Mouse (Mus musculus): ENCODE data around the gene Tmem120b.
A peak's percentile ranks its signal among the peaks of the same experiment; 100 is the strongest.

Gene Tmem120b

DNA sequence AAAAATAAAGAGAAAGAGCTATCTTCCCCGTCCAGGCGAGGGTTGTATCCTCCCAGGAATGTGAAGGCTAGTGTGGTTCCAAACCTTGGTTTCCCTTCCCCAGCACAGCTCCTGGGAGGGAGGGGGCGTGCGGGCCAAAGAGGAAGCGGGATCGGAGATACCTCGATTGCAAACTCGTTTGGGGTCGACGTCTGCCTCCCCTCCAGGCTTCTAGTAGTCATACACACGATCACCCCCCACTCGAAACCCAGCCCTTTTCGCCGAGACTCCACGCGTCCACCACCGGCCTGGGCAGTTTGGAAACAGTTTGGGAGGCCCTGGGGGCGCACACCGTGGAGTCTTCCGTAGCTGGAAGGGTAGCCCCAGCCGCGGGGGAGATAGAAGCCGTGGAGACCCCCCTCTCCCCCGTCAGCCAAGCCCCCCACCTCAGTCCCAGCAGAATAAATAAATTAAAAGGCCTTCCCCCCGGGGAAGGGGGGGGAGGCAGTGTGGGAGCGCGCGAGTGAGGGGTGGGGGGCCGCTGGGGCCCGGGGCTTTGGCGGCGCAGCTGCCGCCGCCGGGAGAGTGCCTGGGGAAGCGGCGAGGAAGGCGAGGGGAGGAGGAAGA lies 73.4 kb downstream of the Tmem120b start:
- DNase-seq = peak; percentile 72 to 77

DNA sequence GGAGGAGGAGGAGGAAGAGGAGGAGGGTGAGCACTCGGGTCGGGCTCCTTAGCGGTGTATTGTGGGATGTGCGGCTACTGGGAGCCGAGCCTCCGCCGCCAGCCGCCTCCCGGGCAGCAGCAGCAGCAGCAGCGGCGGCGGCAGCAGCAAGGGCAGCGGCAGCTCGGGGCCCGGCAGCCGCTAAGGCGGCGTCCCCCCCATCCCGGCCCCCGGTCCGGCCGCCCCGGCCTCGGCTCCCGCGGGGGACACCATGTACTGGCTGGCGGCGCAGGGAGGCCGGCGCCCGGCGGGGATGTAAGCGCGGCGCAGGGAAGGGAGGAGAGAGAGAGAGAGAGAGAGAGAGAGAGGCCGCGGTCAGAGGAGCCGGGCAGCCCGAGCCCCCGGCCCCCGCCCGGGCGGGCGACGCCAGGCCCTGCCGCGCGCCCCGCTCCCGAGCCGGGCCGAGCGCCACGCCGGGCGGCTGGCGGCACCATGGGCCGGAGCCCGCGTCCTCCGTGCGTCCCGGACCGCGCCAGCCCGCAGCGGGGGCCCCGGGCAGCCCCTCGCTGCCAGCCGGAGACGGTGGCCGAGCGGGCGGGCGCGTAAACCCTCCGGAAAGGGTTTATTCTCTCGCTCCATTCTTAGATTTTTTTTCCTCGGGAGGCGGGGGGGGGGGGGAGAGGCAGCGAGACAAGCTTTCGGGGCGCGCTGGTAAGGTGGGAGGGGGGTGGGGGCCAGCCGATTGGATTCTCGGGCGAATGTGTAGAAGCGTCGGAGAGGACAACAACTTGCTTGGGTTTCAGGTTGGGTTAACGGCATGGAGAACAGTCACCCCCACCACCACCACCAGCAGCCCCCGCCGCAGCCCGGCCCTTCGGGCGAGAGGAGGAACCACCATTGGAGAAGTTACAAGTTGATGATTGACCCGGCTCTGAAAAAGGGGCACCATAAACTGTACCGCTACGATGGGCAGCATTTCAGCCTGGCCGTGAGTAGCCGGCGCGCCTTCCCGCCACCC lies 74.2 kb downstream of the Tmem120b start, which contains the start of gene Setd1b:
Gene Setd1b, plus strand, starts transcription at position 33 of the 997 bp plus-strand sequence.
- peak; percentile 72 to 83 for DNase-seq

DNA sequence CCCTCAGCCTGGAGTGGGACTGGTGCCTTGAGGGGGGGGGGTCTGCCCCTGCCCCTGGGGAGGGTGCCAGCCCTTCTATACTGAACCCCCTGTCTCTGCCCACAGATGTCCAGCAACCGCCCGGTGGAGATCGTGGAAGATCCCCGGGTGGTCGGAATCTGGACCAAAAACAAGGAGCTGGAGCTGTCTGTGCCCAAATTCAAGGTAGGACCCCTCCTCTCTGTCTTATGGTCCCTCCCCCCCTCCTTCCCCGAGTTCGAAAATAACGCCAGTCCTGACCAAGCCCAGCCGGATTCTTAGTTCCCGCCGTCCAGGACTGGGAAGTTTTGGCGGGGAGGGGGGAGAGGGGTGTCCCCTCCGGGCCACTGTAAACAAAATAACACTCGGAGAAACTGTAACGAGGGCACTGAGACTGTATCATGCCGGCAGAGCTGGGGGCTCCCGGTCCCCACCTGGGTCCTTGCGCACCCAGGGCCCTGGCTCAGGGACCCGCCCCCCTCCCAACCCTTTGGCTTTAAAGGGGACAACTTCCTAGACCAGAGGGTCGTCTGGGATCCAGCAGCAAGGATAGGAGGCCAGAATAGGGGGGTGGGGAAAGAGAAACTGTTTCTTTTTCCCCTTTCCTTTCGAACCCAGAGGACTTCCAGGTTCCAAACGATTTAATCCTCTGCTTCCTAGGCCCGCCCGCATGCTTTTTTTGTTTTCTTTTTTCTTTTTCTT lies 75.2 kb downstream of the Tmem120b start:
- peak in 1 of 2 experiments; percentile 50 for DNase-seq

DNA sequence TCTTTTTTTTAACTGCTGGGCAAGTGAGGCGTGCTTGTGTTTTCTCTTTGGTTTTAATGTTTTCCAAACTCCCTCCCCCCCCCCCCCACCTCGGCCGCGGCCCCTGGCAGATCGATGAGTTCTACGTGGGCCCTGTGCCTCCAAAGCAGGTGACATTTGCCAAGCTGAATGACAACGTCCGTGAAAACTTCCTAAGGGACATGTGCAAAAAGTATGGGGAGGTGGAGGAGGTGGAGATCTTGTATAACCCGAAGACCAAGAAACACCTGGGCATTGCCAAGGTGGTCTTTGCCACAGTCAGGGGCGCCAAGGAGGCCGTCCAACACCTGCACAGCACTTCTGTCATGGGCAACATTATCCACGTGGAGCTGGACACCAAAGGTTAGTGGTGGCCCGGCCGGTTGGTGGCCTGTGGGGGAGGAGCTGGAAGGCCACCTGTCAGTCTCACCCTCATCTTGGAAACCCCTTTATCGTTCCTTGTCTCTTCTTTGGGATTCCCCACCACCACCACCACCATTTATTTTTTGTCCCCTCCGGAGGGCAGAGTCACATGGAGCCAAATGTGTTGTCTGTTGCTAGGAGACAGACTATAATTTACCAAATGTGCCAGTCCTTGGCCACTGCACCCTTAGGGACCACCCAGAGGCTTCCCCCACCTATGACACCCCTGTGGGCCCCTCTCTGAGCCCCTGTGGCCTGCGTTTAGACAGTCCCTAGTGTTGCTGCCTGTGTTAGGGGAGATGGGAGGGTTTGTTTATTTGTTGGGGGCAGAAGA lies 75.9 kb downstream of the Tmem120b start:
- DNase-seq = peak in 1 of 2 experiments; percentile 32

DNA sequence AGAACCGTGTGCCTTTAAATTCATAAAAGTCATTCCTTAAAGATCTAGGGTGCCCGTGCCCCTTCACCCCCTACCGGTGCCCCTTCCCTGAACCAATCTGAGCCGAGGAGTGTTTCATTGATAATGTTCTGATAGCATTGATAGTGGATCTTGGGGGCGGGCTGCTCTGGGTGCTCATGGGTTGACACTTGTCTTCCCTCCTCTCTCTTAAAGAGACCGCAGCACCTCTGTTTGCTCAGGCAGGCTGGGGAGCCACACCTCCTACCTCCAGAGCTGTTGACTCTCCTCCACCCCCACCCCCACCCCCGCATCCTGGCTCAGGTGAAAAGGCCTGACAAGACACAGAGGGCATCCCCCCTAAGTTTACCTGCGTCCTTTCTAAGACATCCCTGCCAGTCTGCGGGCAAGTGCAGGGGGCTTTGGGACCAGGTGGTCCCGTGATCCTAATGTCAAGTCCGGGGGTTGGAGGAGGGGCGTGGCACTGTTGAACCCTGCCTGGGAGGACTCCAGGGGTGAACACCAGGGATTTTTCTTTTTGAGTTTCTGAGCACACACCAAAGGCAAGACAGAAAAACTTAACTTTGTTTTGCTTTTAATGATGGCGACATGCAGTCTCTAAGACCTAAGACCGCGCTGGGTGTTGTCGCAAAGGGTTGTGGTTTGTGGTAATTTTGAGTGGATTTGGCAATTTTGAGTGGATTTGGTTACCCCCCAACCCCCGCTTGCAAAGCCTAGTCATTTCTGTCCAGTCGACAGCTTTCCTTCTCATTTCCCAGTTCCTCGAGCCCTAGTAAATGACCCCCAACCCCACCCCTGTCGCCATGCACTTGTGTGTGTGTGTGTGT lies 76.8 kb downstream of the Tmem120b start:
- DNase-seq = peak in 1 of 2 experiments; percentile 59

DNA sequence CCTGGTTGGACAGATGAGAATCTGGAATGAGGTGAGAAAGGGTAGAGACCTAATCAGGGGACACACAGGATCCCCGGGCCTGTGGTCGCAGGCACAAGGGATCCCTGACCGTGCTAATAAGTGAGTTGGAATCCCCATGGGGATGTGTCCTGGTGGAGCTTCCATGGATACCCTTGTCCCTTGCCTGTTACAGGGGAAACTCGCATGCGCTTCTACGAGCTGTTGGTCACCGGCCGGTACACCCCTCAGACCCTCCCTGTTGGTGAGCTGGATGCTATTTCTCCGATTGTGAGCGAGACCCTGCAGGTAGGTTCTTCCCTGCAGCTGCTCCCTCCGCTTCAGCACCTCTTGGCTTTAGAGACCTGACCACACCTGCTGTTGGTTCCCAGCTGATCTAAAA lies 78.1 kb downstream of the Tmem120b start:
- no peak for DNase-seq

DNA sequence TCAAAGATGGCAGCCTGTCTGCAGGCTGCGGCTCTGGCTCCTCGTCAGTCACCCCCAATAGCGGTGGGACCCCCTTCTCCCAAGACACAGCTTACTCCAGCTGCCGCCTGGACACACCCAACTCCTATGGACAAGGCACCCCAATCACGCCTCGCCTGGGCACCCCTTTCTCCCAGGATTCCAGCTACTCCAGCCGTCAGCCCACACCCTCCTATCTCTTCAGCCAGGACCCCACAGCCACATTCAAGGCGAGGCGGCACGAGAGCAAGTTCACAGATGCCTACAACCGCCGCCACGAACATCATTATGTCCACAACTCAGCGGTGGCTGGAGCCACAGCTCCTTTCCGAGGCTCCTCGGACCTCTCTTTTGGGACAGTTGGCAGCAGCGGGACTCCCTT lies 79.4 kb downstream of the Tmem120b start:
- DNase-seq = no peak

DNA sequence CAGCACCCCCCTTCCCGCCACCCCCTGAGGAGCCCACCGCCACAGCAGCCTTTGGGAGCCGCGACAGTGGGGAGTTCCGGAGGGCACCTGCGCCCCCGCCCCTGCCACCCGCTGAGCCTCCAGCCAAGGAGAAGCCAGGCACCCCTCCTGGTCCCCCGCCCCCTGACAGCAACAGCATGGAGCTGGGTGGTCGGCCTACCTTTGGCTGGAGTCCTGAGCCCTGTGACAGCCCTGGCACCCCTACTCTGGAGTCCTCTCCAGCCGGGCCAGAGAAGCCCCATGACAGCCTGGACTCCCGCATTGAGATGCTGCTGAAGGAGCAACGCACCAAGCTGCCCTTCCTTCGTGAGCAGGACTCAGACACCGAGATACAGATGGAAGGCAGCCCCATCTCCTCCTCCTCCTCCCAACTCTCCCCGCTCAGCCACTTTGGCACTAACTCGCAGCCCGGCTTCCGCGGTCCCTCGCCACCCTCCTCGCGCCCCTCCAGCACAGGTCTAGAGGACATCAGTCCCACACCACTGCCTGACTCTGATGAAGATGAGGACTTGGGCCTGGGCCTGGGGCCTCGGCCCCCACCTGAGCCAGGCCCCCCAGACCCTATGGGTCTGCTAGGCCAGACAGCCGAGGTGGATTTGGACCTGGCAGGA lies 80.0 kb downstream of the Tmem120b start:
- peak in 1 of 2 experiments; percentile 58 for DNase-seq

DNA sequence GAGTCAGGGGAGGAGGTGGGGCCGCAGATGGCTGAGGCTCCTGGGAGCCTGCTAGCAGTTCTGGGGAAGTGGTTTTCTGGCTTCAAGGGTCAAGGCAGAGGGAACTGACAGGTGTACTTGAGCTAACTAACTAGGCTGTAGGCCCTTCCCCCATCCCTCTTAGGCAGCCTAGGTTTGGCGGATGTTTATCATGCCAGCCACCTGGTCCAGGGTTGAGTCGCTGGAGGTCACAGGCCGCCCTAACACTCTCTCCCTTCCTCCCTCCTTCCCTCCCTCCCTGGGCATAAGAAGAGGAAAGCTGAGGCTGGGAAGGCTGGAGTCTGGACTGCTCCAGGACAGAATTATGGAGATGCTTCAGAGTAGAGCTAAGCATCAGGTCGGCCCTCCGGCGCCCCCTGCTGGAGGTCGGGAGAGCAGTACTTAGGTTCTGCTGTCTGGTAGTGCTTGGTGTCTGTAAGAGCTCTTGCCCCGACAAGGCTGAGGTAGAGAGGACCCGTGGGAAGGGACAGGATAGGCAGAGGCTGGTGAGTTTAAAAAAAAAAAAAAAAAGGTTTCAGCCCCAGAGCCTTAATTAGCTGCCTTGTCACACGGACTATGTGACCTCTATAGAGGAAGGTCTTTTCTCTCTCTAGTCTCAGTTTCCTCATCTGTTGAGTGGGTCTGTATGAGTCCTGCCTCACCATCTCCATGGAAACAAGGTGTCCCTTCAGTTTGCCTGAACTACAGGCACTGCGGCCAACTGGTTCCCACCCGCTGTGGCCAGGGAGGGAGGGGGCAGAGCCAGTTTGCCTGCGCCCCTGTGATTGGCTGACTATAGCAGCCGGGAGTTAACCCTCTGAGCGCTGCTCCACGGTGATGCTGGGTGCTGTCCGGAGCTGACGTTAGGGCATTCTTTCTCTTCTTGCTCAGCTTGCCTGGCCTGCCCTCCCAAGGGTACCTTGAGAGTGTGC lies 81.5 kb downstream of the Tmem120b start:
- DNase-seq = peak; percentile 88 to 91

DNA sequence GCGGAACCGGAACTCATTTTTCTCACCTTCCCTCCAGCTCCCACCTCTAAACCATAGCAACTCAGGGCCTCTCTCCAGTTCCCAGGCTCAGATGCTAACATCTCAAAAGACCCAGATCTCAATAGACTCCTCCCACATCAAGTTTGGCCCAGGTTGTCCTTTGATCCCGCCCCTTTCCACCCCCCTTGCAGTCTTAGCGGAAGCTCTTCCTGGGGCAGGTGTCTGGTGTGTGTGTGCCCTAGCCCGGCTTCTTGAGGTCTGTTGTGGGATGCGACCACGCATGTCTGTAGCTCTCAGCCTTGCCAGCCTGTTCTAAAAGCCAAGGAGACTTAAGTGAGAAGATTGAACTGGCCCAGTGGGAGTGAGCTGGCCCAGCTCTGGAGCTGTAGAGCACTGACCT lies 82.4 kb downstream of the Tmem120b start:
- DNase-seq = peak; percentile 83 to 93

DNA sequence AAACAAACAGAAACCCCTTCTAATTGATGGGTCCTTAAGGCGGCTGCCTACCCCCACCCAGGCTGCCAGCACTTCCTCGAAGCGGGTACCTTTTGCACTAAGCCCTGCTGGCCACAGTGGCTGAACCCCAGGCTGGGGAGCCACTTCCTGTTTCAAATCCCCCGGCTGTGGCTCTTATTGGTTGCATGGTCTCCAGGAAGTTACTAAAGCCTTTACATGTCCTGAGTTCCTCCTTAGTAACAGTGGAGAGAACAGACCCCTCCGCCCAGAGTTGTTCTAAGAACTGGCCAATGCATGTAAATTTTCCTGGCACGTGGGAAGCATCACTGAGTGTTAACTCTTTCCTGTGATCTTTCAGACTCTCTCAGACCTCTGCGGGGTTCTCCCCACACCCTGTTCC lies 82.9 kb downstream of the Tmem120b start:
- peak; percentile 73 to 83 for DNase-seq

DNA sequence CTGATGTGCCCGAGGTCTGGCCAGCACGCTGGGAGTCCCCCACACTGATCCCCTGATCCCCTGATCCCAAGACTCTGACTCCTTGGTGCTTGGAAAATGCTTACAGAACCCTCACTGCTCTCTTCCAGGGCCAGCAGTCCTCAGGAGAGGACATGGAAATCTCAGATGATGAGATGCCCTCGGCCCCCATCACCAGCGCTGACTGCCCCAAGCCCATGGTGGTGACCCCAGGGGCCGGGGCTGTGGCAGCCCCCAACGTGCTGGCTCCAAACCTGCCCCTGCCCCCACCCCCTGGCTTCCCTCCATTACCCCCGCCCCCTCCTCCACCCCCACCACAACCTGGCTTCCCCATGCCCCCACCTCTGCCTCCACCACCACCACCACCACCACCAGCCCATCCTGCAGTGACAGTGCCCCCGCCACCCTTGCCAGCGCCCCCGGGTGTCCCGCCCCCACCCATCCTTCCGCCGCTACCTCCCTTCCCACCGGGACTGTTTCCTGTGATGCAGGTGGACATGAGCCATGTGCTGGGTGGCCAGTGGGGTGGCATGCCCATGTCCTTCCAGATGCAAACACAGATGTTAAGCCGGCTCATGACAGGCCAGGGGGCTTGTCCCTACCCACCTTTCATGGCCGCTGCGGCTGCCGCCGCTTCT lies 83.6 kb downstream of the Tmem120b start:
- DNase-seq = peak in 1 of 2 experiments; percentile 39

DNA sequence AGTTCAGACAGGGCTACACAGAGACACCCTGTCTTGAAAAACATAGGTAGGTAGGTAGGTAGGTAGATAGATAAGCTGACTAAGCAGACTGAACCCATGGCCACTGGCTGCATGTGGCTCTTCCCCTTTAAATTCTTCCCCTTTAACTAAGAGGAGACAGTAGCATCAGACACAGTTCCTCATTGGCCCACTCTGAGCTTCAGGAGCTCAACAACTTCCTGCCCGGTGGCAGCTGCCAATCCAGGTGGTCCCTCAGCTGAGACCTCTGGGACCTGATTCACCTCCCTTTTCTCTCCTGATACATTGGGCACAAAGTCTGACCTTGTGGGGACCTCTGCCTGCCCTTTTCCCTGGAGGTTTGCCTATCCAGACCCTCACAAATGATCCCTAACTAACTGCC lies 84.7 kb downstream of the Tmem120b start:
- DNase-seq = peak; percentile 44 to 72

DNA sequence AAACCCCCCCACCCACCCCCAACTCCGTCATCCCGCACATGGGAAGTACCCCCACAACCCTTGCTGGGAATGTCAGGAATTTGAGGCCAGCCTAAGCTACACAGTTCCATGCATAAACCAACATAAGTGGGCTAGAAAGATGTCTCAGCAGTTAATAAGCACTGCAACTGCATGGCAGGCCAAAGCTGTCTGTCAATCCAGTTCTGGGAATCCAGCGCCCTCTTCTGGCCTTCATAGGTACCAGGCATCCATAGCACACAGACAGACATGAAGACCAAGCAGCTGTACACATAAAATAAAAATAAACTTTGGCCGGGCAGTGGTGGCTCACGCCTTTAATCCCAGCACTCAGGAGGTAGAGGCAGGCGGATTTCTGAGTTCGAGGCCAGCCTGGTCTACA lies 87.2 kb downstream of the Tmem120b start:
- peak; percentile 72 to 77 for DNase-seq

DNA sequence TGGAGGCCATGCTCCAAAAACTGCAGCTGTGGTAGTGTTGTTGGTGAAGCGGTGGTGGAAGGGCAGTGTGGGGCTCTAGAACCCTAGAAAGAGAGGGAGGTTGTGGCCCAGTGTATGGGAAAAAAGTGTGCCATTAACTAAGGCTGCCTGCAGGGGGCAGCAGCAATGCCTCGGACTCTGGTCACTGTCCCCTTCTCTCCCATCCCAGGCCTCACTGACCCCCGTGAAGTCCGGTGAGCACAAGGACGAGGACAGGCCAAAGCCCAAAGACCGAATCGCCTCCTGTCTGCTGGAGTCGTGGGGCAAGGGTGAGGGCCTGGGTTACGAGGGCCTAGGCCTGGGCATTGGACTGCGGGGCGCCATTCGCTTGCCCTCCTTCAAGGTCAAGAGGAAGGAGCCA lies 88.5 kb downstream of the Tmem120b start:
- no peak for DNase-seq

DNA sequence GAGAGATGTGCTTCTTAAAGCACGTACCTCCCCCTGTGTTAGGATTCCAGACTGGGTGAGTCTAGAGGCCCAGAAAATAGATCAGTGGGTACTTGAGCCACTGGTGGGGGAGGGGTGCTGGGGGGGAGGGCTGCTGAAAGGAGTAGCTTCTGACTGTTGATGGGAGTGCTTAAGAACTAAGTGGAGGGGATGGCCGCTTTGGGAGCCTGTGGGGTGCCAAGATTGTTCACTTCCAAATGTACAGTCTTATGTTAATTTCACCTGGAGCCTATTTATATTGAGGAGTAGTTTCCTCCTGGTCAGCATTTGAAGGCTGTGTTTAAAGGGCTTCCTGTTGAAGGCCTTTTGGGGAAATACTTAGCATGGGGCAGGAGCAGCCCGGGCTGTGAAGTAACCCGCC lies 89.8 kb downstream of the Tmem120b start:
- no peak for DNase-seq

DNA sequence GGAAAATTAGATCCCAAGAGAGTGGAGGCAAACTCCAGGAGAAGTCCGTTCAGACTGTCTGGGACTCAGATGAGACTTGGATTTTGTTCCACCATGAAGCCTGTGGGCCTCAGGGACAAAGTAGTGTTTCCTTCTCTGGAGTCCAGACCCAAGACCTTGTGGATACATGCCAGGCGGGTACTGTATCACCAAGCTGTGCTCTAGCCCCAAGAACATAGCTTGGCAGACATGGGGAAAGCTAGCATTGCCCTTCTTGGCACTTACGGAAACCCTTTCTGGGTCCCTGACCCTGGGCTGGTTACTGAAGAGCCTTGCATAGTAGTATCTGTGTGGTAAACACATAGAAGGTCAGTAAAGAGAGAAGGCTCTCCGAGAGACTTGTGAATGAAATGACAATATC lies 91.2 kb downstream of the Tmem120b start:
- DNase-seq = no peak

DNA sequence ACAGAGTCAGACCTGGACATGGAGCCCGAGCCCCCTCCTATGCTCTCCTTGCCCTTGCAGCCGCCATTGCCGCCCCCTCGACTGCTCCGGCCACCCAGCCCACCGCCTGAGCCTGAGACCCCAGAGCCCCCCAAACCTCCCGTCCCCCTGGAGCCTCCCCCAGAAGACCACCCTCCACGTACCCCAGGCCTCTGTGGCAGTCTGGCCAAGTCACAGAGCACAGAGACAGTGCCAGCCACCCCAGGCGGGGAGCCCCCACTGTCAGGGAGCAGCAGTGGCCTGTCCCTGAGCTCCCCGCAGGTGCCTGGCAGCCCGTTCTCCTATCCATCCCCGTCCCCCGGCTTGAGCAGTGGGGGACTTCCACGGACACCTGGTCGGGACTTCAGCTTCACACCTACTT lies 91.7 kb downstream of the Tmem120b start:
- DNase-seq = no peak

DNA sequence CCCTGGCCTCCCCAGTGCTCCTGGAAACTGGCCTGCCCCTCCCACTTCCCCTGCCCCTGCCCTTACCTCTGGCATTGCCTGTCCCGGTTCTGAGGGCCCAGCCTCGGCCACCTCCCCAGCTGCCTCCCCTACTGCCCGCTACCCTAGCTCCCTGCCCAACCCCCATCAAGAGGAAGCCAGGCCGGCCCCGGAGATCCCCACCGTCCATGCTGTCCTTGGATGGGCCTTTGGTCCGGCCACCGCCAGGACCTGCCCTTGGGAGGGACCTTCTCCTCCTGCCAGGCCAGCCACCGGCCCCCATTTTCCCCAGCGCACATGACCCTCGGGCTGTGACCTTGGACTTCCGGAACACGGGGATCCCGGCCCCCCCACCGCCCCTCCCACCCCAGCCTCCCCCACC lies 92.1 kb downstream of the Tmem120b start:
- no peak for DNase-seq
